Mouse (Mus musculus): ENCODE measurements around the gene Slc35g3.

DNA sequence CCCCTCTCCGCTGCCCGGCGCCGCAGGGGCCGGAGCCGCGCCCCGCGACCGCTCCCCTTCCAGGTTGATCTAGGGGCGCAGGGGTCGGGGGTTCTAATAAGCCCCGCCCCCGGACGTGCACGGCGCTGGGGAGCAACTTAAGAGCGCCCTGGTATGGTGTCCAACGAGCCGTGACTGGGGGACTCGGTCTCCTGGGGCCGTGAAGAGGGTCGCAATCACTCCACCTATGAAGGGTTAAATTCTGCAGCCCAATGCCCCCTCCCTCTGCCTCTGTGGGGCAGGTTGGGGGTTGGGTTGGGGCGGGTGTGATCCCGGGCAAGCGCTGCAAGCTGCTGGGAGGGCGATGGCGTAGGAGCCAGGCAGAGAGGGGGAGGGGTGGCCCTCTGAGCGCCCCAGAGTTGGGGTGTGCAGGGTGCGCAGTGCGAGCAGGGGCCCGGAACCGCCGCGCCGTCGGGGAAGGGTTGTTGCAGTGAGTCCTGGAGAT lies 4.4 kb upstream of the Slc35g3 start:
- TF ChIP-seq ZNF384 (IDR thresholded peaks at IDR 0.05; ENCODE audit: low read depth, low read length), result no peak
- no peak for TF ChIP-seq MAFK (IDR thresholded peaks at IDR 0.05; ENCODE audit: insufficient read depth, low read depth, low read length)
- TF ChIP-seq HCFC1 (IDR thresholded peaks at IDR 0.05; ENCODE audit: borderline replicate concordance, insufficient read depth, low read length), result no peak
- no peak for TF ChIP-seq CHD2 (IDR thresholded peaks at IDR 0.05; ENCODE audit: low read depth, low read length)
- no peak for TF ChIP-seq ZC3H11A (IDR thresholded peaks at IDR 0.05; ENCODE audit: borderline replicate concordance, low read depth, low read length)

Measured in ES-E14 (cell line).